Mouse (Mus musculus): ENCODE measurements at regions not wholly inside any gene's neighbourhood (a gene's known extent, or its start where the extent isn't known, plus 50 kb on each side); places are given as distances from the start of the nearest gene placed in this dataset.

DNA sequence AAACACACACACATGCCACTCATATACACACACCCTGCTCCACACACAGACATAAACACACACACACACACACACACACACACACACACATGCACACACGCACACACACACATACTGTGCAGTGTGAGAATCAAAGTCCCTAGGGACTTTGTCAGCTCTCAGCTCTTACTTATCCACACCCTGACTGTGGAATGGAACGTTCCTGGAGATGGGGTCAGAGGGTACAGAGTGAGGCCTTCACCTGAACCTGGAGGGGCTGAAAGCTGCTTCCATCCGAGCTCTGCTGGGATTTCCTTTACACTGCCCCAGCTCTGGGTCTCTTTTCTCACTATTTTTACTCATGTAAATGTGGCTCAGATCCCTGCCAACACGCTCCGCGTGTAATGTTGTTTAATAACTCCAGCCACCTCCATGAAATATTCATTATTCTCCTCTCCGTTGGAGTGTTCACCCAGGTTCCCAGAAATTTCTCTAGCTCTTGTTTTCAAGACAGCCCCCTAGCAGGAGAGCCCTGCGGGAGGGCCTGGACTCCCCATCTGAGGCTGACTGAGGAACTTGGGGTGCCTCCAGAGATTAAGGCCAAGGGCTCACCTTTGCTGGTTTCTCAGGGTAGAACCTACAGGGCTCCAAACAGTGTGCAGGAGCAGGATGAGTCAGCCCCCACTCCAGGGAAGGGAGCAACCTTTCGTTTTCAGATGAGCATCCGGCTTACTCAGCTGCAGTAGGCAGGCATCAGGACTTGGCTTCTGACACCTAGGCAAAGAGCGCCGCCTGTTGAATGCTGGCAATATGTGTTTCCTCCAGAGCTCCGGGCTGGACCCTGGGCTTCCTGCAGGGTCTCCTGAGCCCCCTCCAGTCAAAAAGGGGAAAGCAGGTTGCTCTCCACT is 360.8 kb upstream of the Dynlrb2 start:
- Histone ChIP-seq H3K4me3 (replicated peaks; ENCODE audit: insufficient read depth, low read depth, low read length) (no peak overlapping the region), H3K27ac (ENCODE audit: insufficient read depth, low read length) (no peak overlapping the region), H3K4me1 (ENCODE audit: control insufficient read depth, insufficient read depth, low read length) (peaks cover 3% of the 10 kb centered on the region; the same call in 1 of the 2 replicates), H3K27me3 (ENCODE audit: control insufficient read depth, insufficient read depth, low read length) (0 out of 2 replicates have a peak, but pooled peaks cover 1% of the 10 kb centered on the region)
- TF ChIP-seq CTCF (IDR thresholded peaks at IDR 0.05; ENCODE audit: borderline replicate concordance, insufficient read depth, low read depth, low read length) (peak; percentile 74; the same call in 1 of the 2 replicates), POLR2A (IDR thresholded peaks at IDR 0.05; ENCODE audit: borderline replicate concordance, insufficient read depth, low read length) (no peak)
- WGBS: 24% methylated on average over 13 of the region's 13 CpGs
- peak; percentile 75 to 83 for DNase-seq

GRCm38 (mm10) chr8:116141363-116141762 is 363.4 kb upstream of the Dynlrb2 start:
- Histone ChIP-seq H3K27ac (ENCODE audit: insufficient read depth, low read length) (no peak overlapping the region), H3K4me3 (replicated peaks; ENCODE audit: insufficient read depth, low read depth, low read length) (no peak overlapping the region), H3K4me1 (ENCODE audit: control insufficient read depth, insufficient read depth, low read length) (peaks cover 3% of the 10 kb centered on the region; the same call in 1 of the 2 replicates), H3K27me3 (ENCODE audit: control insufficient read depth, insufficient read depth, low read length) (0 out of 2 replicates have a peak, but pooled peaks cover 1% of the 10 kb centered on the region)
- WGBS: 89% methylated on average over 5 of the region's 5 CpGs
- no peak for TF ChIP-seq CTCF (IDR thresholded peaks at IDR 0.05; ENCODE audit: borderline replicate concordance, insufficient read depth, low read depth, low read length)
- TF ChIP-seq POLR2A (IDR thresholded peaks at IDR 0.05; ENCODE audit: borderline replicate concordance, insufficient read depth, low read length): no peak
- no peak for DNase-seq

DNA sequence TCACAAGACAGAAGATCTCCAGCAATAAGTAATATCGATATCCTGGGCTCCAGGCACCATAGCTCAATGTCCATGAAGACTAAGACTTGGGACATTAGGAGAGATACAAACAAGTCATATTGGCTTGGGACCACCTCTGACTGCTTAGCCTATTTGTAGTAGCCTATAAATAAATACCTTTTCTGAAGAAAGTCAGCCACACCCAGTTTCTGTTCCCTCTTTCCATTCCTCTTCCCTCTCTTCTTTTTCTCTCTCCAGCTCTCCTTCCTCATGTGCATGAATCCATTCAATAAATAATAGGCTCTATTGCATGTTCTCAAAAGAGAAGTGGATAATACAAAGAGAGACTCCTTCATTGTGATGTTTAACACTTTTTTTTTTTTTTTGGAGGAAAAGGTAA is 364.8 kb upstream of the Dynlrb2 start:
- Histone ChIP-seq H3K27ac (ENCODE audit: insufficient read depth, low read length) (no peak overlapping the region), H3K4me3 (replicated peaks; ENCODE audit: insufficient read depth, low read depth, low read length) (no peak overlapping the region), H3K27me3 (ENCODE audit: control insufficient read depth, insufficient read depth, low read length) (0 out of 2 replicates have a peak, but pooled peaks cover 1% of the 10 kb centered on the region), H3K4me1 (ENCODE audit: control insufficient read depth, insufficient read depth, low read length) (peaks cover 3% of the 10 kb centered on the region; the same call in 1 of the 2 replicates)
- 94% methylated on average over 1 of the region's 1 CpGs for WGBS
- DNase-seq: no peak
- no peak for TF ChIP-seq CTCF (IDR thresholded peaks at IDR 0.05; ENCODE audit: borderline replicate concordance, insufficient read depth, low read depth, low read length)
- TF ChIP-seq POLR2A (IDR thresholded peaks at IDR 0.05; ENCODE audit: borderline replicate concordance, insufficient read depth, low read length): no peak

DNA sequence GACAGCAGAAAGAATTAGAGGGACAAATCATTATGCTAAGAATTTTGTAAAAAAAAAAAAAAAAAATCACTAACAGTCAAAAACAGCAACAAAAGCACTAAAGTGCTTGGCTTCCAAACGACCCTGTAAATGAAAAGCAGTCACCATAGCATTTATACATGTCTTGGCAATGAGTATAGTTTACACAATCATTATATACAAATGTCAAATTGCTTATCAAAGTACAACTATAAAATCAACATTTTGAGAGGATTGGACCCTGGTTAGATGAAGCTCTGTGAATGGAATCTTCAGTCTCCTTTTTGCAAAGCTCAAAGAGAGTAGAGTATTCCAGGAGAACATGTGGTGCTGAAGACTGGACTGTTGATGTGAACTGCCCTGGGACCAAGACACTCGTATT is 367.0 kb upstream of the Dynlrb2 start:
- no peaks in the 10 kb centered on the region for H3K27me3 ChIP-seq (ENCODE audit: control insufficient read depth, insufficient read depth, low read length)
- 81% methylated on average over 2 of the region's 2 CpGs for whole genome bisulfite sequencing
- H3K27ac ChIP-seq (ENCODE audit: insufficient read depth, low read length): no peak overlapping the region
- no peak for DNase-seq
- no peak overlapping the region for H3K4me3 ChIP-seq (replicated peaks; ENCODE audit: insufficient read depth, low read depth, low read length)
- H3K4me1 ChIP-seq (ENCODE audit: control insufficient read depth, insufficient read depth, low read length): no peaks in the 10 kb centered on the region
- no peak for TF ChIP-seq CTCF (IDR thresholded peaks at IDR 0.05; ENCODE audit: borderline replicate concordance, insufficient read depth, low read depth, low read length)
- TF ChIP-seq POLR2A (IDR thresholded peaks at IDR 0.05; ENCODE audit: borderline replicate concordance, insufficient read depth, low read length): no peak

GRCm38 (mm10) chr8:116133503-116133902 is 371.3 kb upstream of the Dynlrb2 start:
- Histone ChIP-seq H3K27ac (ENCODE audit: insufficient read depth, low read length) (no peak overlapping the region), H3K4me1 (ENCODE audit: control insufficient read depth, insufficient read depth, low read length) (no peaks in the 10 kb centered on the region), H3K27me3 (ENCODE audit: control insufficient read depth, insufficient read depth, low read length) (no peaks in the 10 kb centered on the region), H3K4me3 (replicated peaks; ENCODE audit: insufficient read depth, low read depth, low read length) (no peak overlapping the region)
- TF ChIP-seq CTCF (IDR thresholded peaks at IDR 0.05; ENCODE audit: borderline replicate concordance, insufficient read depth, low read depth, low read length) (no peak), POLR2A (IDR thresholded peaks at IDR 0.05; ENCODE audit: borderline replicate concordance, insufficient read depth, low read length) (no peak)
- WGBS: 81% methylated on average over 2 of the region's 2 CpGs
- DNase-seq: no peak

GRCm38 (mm10) chr8:116133084-116133483 is 371.7 kb upstream of the Dynlrb2 start:
- Histone ChIP-seq H3K4me3 (replicated peaks; ENCODE audit: insufficient read depth, low read depth, low read length) (no peak overlapping the region), H3K27ac (ENCODE audit: insufficient read depth, low read length) (no peak overlapping the region), H3K4me1 (ENCODE audit: control insufficient read depth, insufficient read depth, low read length) (no peaks in the 10 kb centered on the region), H3K27me3 (ENCODE audit: control insufficient read depth, insufficient read depth, low read length) (no peaks in the 10 kb centered on the region)
- WGBS: 64% methylated on average over 3 of the region's 3 CpGs
- TF ChIP-seq CTCF (IDR thresholded peaks at IDR 0.05; ENCODE audit: borderline replicate concordance, insufficient read depth, low read depth, low read length) (no peak), POLR2A (IDR thresholded peaks at IDR 0.05; ENCODE audit: borderline replicate concordance, insufficient read depth, low read length) (no peak)
- DNase-seq: no peak

- DNase-seq: no peak
- Histone ChIP-seq H3K4me3 (replicated peaks; ENCODE audit: insufficient read depth, low read depth, low read length) (no peak overlapping the region), H3K27ac (ENCODE audit: insufficient read depth, low read length) (no peak overlapping the region), H3K4me1 (ENCODE audit: control insufficient read depth, insufficient read depth, low read length) (peaks cover 7% of the 10 kb centered on the region; the same call in 1 of the 2 replicates), H3K27me3 (ENCODE audit: control insufficient read depth, insufficient read depth, low read length) (no peaks in the 10 kb centered on the region)
- TF ChIP-seq CTCF (IDR thresholded peaks at IDR 0.05; ENCODE audit: borderline replicate concordance, insufficient read depth, low read depth, low read length): no peak
- no peak for TF ChIP-seq POLR2A (IDR thresholded peaks at IDR 0.05; ENCODE audit: borderline replicate concordance, insufficient read depth, low read length)
- 85% methylated on average over 13 of the region's 13 CpGs for WGBS
Measured at GRCm38 (mm10) chr8:116120067-116120466, 384.7 kb upstream of the Dynlrb2 start.

DNA sequence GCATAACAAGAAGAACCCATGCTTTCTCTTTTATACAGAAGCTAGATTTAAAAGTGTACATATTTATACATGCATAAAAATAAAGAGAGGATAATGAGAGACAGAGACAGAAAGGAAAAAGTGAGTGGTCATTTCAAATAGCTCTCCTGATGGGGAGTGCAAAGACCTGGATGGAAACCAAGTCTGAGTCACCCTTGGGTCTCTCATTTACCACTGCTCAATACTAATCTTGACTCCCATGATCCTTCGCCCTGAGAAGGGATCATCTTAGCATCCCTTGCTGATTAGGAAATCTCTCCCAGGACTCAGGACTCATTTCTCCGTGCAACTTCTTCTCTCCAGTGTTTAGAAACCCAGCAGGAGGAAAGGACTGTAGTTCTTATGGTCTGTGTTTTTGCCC is 386.9 kb upstream of the Dynlrb2 start:
- WGBS: 66% methylated on average over 2 of the region's 2 CpGs
- no peak for DNase-seq
- TF ChIP-seq CTCF (IDR thresholded peaks at IDR 0.05; ENCODE audit: borderline replicate concordance, insufficient read depth, low read depth, low read length) (no peak), POLR2A (IDR thresholded peaks at IDR 0.05; ENCODE audit: borderline replicate concordance, insufficient read depth, low read length) (no peak)
- Histone ChIP-seq H3K27ac (ENCODE audit: insufficient read depth, low read length) (no peak overlapping the region), H3K4me1 (ENCODE audit: control insufficient read depth, insufficient read depth, low read length) (peaks cover 15% of the 10 kb centered on the region), H3K4me3 (replicated peaks; ENCODE audit: insufficient read depth, low read depth, low read length) (no peak overlapping the region), H3K27me3 (ENCODE audit: control insufficient read depth, insufficient read depth, low read length) (no peaks in the 10 kb centered on the region)

Data from cerebellum, adult 2 months (tissue).